Mouse (Mus musculus): Measurements from ENCODE around the gene Hmces.
"Not testable (repeated sequence)": the region's sequence is repeated elsewhere in the genome, so short reads cannot be mapped to it uniquely, and the experiment has no call there.

Gene Hmces

DNA sequence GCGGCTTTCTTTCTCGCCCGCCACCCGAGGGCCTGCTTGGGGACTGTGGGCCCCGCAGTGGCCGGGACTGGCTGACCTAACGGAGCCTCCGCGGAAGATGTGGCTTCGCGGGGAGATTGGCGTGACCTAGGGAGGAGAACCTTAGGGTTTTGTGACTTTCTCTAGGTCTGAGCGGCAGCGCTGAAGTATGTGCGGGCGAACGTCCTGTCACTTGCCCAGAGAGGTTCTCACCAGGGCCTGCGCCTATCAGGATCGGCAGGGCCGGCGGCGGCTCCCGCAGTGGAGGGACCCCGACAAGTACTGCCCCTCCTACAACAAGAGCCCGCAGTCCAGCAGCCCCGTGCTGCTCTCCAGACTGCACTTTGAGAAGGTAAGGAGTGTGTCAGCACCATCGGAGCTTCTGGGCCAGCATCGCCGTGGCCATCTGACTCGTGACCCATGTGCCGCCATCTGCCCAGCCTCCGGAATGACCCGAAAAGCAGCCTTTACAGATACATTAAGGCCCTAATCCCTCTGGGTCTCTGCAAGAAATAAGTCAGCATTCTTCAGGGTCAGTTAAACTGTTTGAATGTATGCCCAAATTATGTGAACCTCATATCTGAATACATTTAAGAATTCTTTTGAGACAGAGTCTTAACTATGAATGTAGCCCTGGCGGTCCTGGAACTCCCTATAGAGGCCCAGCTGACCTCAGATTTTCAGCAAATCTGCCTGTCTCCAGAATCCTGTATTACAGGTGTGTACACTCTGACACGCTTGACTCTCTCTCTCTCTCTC lies 779 bp downstream of the Hmces start:
- DNase-seq (ENCODE audit: low read depth, low spot score) = no peak

DNA sequence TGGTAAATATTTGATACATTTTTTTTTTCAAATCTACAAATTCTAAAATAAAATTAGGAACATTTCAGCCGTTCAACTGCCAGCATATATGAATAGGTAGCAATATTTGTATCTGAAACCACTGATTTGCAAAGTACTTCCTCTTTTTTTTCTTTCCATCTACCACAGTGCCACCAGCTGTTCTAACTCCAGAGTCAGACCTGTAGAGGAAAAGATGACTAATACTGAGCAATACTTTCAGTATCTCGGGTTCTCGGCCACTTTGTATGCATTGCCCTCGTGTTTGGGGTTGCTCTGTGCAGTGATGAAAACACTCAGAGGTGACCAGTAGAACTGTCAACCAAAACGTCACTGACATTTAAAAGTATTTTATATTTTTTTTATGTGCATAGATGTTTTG lies 2.2 kb downstream of the Hmces start:
- DNase-seq (ENCODE audit: low read depth, low spot score) = no peak

DNA sequence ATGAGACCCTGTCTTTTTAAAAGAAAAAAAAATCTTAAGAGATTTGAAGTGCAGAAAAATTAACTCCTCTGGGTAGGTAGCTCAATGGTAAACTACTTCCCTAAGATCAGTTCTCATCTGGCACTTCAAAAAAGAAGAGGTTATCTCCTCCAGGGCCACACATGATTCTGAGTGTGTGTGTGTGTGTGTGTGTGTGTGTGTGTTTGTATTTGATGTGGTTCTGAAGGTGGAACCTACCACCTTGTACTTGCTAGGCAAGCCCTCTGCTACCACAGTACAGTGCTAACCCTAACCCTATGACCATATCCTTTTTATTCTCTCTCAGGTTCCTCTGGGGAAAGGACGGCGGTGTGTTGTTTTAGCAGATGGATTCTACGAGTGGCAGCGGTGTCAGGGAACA lies 7.5 kb downstream of the Hmces start:
- DNase-seq (ENCODE audit: low read depth, low spot score) = no peak

DNA sequence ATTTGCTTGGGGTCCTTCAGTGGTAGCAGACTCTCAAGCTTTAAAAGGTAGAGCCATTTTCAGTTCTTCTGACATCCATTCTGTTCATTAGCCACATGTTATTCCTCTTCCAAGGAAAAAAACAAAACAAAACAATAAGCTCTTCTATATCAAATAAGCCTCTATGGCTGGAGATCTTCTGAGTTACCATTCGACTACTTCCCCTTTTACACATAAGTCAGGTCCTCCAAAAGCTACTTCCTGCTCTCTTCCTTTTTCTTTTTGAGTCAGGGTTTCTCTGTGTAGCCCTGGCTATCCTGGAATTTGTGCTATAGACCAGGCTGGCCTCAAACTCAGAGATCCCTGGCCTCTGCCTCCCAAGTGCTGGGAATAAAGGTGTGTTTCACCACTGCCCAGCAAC lies 9.9 kb downstream of the Hmces start:
- no peak for DNase-seq (ENCODE audit: low read depth, low spot score)

DNA sequence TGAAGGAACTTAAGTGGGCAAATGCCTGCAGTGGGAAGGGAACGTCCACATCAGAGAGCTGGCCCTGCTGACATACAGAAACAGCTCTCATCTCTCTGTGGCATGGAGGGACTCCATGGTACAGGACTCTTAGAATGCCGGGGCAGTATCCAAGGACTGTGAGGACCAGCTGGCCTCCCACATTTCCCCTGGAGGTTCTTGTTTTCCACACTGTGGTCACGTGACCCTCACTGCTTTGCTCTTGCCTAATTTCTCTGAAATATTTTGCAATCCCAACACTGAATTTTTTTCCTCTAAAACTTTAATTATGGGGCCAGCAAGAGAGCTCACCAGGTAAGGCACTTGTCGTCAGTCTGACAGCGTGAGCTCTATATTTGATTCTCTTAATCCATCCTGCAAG lies 21.3 kb downstream of the Hmces start:
- no peak for DNase-seq (ENCODE audit: low read depth, low spot score)

DNA sequence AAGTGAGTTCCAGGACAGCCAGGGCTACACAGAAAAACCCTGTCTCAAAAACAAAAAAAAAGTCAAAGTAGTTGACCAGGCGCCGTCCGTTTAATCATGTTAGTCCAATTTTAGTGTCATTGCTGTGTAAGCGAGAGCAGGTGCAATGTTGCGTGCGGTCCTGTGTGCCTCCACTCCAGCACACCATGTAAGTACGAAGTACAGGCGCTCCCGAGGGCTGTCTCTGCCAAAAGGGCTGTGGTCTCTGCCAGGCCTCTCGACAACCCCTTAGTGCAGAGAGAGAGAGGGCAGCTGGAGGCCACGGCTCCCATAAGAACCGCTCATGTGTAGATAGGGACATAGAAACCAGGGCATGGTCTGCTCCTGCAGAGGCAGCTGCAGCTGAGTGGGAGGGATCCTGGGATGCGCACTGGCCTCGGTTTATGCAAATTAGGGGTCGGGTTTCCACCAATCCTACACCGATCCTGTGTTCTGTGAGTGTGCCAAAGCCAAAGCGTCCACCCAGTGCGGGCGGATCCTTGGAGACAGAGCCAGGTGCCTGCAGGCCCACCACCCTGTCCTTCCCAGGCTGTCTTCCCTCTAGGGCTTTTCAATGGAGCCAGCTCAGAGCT lies 23.5 kb downstream of the Hmces start:
- DNase-seq (ENCODE audit: low read depth, low spot score) = no peak

DNA sequence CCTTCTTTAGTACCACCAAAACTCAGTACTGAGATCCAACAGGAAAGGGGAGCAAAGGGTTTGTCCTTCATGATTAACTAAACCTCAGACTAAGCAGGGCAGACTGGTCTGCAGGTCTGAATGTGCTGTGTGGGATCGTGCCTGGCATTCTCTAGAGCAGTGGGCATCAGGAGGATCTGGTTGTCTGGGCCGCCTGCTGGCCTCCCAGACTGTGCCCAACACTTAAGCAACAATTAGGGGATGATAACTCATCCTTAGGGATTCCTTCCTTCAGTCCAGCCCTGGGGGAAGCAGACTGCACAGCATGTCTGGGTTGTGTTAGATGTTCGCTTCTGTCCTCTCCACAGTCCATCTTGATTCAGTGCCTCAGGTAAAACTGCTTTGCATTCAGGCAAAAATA lies 25.2 kb downstream of the Hmces start:
- DNase-seq (ENCODE audit: low read depth, low spot score) = no peak

DNA sequence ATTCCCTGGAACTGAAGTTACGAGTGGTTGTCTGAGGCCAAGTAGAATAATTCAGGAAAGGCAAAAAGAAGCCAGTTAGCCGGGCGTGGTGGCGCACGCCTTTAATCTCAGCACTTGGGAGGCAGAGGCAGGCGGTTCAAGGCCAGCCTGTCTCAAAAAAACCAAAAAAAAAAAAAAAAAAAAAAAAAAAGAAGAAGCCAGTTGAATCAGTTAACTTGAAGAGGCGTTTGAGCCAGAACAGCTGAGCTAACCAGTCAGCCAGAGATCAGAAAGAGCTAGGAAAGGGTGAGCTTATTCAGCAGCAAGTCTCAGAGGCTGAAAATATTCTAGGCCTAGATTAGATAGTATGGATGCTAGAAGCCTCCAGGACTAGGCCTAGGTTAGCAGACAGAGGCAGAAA lies 28.4 kb downstream of the Hmces start:
- no peak for DNase-seq (ENCODE audit: low read depth, low spot score)

DNA sequence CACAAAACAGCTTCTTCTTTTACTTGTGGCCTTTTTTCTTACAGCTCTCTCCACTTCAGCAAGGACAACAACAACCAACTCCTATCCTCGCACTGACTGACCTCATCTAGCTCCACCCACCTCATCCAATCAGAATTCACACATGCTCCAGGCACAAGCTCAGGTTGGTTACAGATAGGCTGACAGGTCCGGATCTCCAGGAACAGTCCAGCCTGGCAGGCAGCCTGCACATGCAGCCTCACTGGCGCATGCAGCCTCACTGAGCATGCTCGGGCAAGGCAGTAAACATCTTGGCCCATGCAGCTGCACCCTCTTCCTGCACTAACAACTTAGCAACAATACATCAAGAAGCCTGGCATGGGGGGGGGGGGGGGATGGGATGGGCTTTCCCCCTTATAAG lies 48.7 kb downstream of the Hmces start:
- not testable (repeated sequence) for DNase-seq (ENCODE audit: low read depth, low spot score)

DNA sequence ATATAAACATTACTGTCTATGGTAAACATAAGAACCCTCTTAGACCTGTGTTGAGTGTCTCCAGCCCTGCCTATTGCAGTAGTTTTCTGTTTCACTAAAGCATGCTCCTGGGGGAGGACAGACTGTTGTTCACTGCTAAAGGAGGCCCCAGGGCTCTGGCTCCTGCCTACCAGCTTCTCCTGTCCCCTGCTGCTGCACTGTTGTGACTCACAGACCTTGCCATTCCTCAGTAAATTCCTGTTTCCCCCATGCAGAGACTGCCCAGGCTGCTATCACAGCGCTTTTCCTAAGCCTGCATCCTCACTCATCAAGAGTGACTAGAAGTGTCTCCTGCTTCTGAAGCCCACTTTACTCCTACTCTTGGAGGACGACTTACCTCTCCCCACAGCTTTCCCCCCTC lies 56.3 kb downstream of the Hmces start:
- DNase-seq (ENCODE audit: low read depth, low spot score) = no peak

DNA sequence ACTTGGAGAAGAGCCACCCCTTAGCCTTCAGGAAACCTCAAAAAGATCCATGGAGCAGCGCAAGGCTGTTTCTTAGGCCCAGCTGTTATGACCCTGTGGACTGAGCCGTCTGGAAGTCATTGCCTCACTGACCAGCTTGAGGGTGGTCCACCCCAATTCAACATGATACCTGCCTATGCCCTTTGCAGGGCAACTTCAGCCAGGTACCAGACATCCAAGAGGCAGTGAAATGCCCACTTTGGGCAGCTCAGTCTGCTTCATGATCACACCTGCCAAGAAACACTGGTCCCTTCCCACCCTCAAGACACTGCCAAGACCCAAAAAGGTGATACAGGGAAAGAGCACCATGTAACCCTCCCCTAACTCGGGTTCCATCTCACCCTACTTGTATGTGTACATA lies 66.0 kb downstream of the Hmces start:
- no peak for DNase-seq (ENCODE audit: low read depth, low spot score)

DNA sequence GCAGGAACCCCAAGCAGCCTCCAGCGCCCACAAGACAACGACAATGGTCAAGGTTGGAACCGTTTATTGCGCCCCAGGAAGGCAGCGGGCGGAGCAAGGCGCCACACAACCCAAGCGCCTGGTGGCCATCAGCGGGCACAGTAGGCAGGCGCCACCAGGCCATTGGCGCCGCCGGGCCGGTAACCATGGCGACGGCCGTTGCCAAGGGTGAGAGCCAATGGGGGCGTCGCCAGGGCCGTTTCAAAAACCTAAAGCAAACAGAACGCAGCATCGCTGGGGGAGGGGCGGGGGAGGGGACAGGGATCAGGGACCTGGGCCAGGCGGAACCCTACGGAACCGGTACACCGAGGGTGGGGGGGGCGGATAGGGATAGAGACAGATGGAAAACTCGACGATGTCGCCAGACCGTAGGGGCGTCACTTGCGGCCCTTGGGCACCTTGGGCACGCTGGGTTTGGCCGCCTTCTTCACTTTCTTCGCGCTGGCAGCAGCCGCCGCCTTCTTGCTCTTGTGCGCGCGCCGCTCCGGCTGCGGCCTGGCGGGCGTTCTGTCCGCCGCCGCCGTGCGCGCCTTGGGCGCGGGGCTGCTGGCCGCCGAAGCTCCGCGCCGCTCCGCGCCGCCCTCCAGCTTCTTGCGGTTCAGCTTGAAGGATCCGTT lies 66.8 kb downstream of the Hmces start:
- peak; percentile 73 for DNase-seq (ENCODE audit: low read depth, low spot score)

DNA sequence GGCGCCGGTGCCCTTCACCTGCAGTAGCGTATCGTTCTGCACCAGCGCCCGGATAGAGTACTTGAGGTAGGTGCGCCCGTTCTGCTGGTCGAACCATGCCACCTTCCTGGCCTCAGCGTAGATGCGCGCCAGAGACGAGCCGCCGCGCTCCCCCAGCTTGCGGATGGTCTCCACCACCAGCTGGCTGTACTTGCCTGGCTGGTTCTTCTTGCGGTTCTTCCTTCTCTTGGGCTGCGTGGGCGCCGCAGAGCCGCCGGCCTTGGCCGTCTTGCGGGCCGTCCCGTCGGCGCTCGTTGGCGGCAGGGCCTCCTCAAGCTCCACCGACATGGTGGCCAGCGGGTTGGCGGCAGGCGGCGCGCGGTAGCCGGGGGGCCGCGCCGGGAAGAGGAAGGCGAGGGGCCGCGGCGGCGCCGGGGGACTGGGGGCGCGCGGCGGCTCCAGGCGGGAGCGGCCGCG lies 67.3 kb downstream of the Hmces start:
- DNase-seq (ENCODE audit: low read depth, low spot score) = no peak

DNA sequence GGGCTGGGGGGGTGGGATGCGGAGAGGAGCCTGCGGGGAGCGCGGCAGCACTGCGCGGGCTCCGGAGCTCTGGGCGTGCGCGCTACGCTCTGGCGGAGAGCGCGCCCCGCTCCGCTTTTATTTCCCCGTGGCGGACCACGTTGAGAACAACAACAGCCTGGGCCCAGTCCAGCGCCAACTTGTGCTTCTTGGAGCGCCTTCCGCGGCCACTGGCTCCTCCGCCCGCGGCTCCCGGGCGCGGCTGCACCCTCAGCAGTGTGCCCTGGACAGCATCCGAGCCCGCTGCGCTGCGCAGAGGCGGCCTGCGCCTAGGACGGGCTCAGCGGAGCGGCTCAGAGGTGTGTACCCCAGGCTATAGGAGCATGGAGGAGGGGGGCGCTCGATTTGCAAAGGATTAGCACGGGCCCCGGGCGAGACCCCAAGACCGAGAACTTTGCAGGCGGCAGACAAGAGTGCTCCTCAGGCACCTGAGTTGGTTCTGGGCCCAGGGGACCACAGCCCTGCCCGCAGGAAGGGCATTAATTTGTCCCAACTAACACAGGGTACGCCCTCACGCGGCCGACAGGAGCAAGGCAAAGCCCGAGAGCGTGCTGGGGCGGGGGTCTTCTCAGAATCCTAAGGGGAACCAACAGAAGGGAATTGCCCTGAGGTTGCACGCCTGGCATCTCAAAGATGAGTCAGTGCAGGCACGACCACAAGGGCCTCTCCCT lies 68.0 kb downstream of the Hmces start, which contains the start of gene H1fx:
Gene H1fx (minus strand): TSS at position 91 of the 710 bp plus-strand sequence.
- no peak for DNase-seq (ENCODE audit: low read depth, low spot score)

DNA sequence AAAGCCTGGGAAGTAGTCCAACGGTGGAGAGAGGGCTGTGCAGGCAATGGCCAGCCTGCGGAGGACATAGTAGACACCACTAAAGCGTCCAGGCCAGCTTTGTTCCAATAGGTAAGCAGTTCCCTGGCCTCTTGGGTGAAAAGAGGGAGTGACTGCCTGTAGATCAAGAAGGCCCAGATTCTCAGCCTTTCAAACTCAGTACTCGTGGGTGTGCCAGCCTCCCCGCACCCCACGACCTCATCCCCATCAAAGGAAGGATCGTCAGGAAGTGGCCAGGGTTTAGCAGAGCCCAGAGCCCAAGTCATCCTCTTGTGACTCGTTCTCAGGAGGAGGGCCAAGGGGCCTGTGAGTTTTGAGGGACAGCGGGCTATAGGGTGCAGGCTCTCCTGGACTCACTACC lies 68.8 kb downstream of the Hmces start:
- no peak for DNase-seq (ENCODE audit: low read depth, low spot score)

Data from brain, embryonic 18.5 days (tissue).